Mouse (Mus musculus) cerebellum, adult 2 months (tissue): ENCODE measurements at regions not wholly inside any gene's neighbourhood (a gene's known extent, or its start where the extent isn't known, plus 50 kb on each side); places are given as distances from the start of the nearest gene placed in this dataset.

ENCODE experiments used
- CTCF ChIP-seq: fragments of 200-500 bp; IDR thresholded peaks from 2 replicates; pipeline ENCODE4 v1.5.1; 2011; ENCODE audit warnings: low read depth, mild to moderate bottlenecking, control low read depth, low read length, moderate library complexity, borderline replicate concordance; ENCODE audit not compliant: insufficient read depth
- POLR2A ChIP-seq: fragments of 200-500 bp; IDR thresholded peaks from 2 replicates; pipeline ENCODE4 v1.6.1; 2011; ENCODE audit warnings: low read length, control low read depth, borderline replicate concordance; ENCODE audit not compliant: insufficient read depth

DNA sequence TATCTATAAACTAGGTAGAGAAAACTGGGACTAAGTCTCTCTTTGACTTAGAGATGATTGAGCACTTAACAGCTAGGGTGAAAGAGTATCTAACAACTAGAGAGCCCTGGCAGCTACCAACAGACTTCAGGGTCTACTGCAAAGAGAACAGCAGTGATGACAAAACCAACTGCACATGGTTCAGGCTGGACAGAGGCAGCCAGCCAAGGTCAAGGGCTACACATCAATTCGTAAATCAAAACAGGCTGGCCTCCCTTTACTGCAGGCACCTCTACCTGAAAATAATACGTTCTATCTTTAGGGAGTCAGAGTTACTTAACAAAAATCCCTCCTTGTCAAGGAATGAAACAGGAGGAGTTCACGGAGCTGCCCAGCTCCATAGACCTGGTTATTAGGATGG is 82.5 kb upstream of the Frmd6 start:
- TF ChIP-seq POLR2A, result no peak
- TF ChIP-seq CTCF, result no peak
